Mouse (Mus musculus) embryonic facial prominence, embryonic 13.5 days (tissue): ENCODE measurements at regions not wholly inside any gene's neighbourhood (a gene's known extent, or its start where the extent isn't known, plus 50 kb on each side); places are given as distances from the start of the nearest gene placed in this dataset.

Source experiments
- ATAC-seq: fragments of 200-750 bp; cut with Nextera tagmentation; 2 replicates; pipeline ENCODE4 v1.8.0; 2017; ENCODE audit warnings: low read depth; ENCODE audit not compliant: insufficient number of reproducible peaks, insufficient read depth, low FRiP score, low TSS enrichment
- H3K27ac ChIP-seq: fragments of 300-500 bp; sonication (generic); 2 replicates; pipeline ENCODE4 v1.5.1; 2015; ENCODE audit warnings: moderate library complexity, mild to moderate bottlenecking, inconsistent platforms
- H3K27me3 ChIP-seq: fragments of 300-500 bp; sonication (generic); 2 replicates; pipeline ENCODE4 v1.6.1; 2015; ENCODE audit warnings: mild to moderate bottlenecking, inconsistent platforms
- H3K36me3 ChIP-seq: fragments of 300-500 bp; sonication (generic); 2 replicates; pipeline ENCODE4 v1.6.1; 2015; ENCODE audit warnings: mild to moderate bottlenecking, inconsistent platforms
- H3K4me1 ChIP-seq: fragments of 300-500 bp; sonication (generic); 2 replicates; pipeline ENCODE4 v1.6.1; 2015; ENCODE audit warnings: inconsistent platforms
- H3K4me2 ChIP-seq: fragments of 300-500 bp; sonication (generic); 2 replicates; pipeline ENCODE4 v1.6.1; 2015; ENCODE audit warnings: moderate library complexity, mild to moderate bottlenecking, inconsistent platforms
- H3K4me3 ChIP-seq: fragments of 300-500 bp; sonication (generic); 2 replicates; pipeline ENCODE4 v1.5.1; 2015; ENCODE audit warnings: mild to moderate bottlenecking, inconsistent platforms
- H3K9ac ChIP-seq: fragments of 300-500 bp; sonication (generic); 2 replicates; pipeline ENCODE4 v1.6.1; 2015; ENCODE audit warnings: mild to moderate bottlenecking, inconsistent platforms
- H3K9me3 ChIP-seq: fragments of 300-500 bp; sonication (generic); 2 replicates; pipeline ENCODE4 v1.6.1; 2016; ENCODE audit warnings: inconsistent platforms
- WGBS: fragments of 180-500 bp; shearing (Covaris S2); methylation state at CpG from one replicate; pipeline ENCODE4 v1.1.7; 2015; ENCODE audit warnings: mixed read lengths; 5-methylcytosine and 5-hydroxymethylcytosine counted together

DNA sequence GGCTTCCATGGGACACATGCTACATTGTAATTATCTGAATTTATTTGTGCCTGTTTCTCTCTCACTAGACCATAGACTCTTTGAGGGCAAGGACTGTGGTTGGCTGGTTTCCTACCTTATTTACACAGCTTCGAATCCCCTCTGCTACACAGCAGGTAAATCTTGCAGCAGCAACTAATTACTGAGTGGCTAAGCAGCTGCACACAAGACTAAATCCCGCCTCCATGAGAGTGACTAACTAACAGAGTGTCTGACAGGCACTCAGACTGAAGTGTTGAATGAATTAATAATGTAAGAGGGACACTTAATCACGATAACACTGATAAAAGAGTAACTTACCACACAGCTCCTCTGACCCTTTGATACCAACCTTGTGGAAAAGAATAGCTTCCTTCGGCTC, 111.9 kb upstream of the Lrig1 start:
- Histone ChIP-seq H3K9me3 (no peaks in the 10 kb centered on the region), H3K4me2 (no peak overlapping the region), H3K36me3 (no peaks in the 10 kb centered on the region), H3K27me3 (peaks cover 8% of the 10 kb centered on the region; the same call in 1 of the 2 replicates), H3K9ac (no peak overlapping the region), H3K27ac (no peak overlapping the region), H3K4me3 (no peak overlapping the region), H3K4me1 (peaks cover 20% of the 10 kb centered on the region)
- WGBS = 34% methylated on average over 4 of the region's 4 CpGs
- no peak for ATAC-seq

- H3K9ac ChIP-seq = no peak overlapping the region
- H3K4me1 ChIP-seq = peaks cover 38% of the 10 kb centered on the region
- H3K4me2 ChIP-seq = peak overlapping the region; percentile 14
- no peak overlapping the region for H3K4me3 ChIP-seq
- no peaks in the 10 kb centered on the region for H3K9me3 ChIP-seq
- no peaks in the 10 kb centered on the region for H3K27me3 ChIP-seq
- H3K27ac ChIP-seq = 0 out of 2 replicates have a peak overlapping the region, but pooled peaks have one; percentile 49
- WGBS = 50% methylated on average over 6 of the region's 6 CpGs
- no peak for ATAC-seq
- H3K36me3 ChIP-seq = no peaks in the 10 kb centered on the region
These were observed 107.3 kb upstream of the Lrig1 start for GRCm38 (mm10) chr6:94807216-94807615.

DNA sequence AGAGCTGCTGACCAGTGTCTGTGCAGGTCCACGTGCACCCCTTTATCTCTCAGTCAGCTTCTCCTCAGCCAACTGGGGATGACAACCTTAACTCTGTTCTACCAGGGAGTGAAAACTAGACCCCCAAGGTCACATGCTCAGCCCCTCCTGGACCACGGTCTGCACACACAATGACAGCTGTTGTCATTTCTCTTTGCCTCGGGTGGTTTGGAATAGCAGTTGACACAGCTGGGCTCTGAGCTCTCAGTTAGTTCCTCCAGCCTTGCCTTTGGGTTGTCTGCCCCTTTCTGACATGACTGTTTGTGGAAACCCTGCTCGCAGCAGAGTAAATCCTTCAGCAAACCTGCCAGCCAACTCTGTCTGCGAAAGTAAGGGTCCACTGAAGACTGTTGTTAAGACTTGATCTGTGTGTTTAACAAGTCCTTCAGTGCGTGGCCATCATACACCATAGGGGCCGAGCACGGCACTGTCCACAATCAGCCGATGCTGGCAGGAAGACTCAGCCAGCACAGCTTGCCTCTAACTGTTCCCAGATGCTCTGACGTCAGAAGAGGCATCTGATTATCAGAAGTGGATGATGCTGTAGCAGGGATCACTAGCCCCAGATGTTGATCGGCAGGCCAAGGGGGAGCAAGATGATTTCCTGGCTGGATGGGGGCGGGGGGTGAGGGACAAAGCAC, 106.7 kb upstream of the Lrig1 start:
- no peak overlapping the region for H3K4me3 ChIP-seq
- no peak overlapping the region for H3K9ac ChIP-seq
- H3K27ac ChIP-seq = peak overlapping the region; percentile 49
- H3K36me3 ChIP-seq = no peaks in the 10 kb centered on the region
- ATAC-seq = 0 out of 2 replicates have a peak, but pooled peaks have one; percentile 34
- 24% methylated on average over 12 of the region's 12 CpGs for WGBS
- H3K4me1 ChIP-seq = peaks cover 38% of the 10 kb centered on the region
- H3K27me3 ChIP-seq = no peaks in the 10 kb centered on the region
- peak overlapping the region; percentile 14 for H3K4me2 ChIP-seq
- no peaks in the 10 kb centered on the region for H3K9me3 ChIP-seq

DNA sequence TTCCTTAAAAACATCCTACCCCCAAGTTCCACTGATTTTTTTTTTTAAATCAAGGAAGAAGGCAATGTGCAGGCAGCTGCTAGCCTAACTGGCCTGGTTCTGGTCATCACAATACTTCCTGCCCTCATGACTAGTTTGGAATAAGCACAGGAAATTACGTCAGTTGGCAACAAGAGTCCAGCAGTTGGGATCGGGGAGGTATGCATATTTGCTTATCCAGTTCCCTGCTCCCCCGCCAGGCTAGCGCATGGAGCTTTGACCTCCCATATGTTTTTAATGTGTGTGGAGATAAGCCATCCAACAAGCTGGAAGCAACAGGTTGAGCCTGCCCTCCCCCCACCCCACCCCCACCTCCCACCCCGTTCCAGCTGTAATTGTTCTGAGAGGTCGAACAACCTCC, 105.7 kb upstream of the Lrig1 start:
- no peaks in the 10 kb centered on the region for H3K36me3 ChIP-seq
- 34% methylated on average over 6 of the region's 6 CpGs for WGBS
- H3K9ac ChIP-seq = no peak overlapping the region
- H3K9me3 ChIP-seq = no peaks in the 10 kb centered on the region
- ATAC-seq = no peak
- no peak overlapping the region for H3K27ac ChIP-seq
- H3K27me3 ChIP-seq = no peaks in the 10 kb centered on the region
- peaks cover 46% of the 10 kb centered on the region for H3K4me1 ChIP-seq
- H3K4me3 ChIP-seq = no peak overlapping the region
- no peak overlapping the region for H3K4me2 ChIP-seq

DNA sequence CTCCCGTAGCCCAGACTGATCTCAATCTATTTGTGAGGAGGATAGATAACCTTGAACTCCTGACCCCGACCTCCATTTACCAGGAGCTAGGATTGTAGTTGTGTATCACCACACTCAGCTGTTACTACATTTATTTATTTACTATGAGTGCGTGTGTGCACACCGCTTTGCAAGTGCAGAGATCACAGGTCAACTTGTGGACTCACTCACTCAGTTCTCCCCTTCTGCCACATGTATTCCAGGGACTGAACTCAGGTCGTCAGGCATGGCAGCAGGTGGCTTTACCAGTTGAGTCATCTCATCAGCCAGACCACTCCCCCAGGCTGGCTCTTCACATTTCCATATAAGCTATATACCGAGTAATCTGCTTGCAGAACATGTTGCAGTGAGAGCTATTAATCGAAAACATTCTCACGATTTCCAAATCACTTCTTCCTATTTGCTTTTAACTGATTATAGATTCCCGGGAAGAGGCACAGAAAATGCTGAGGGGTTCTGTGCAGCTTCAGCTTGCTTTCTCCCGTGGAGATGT, 104.4 kb upstream of the Lrig1 start:
- no peaks in the 10 kb centered on the region for H3K9me3 ChIP-seq
- H3K27ac ChIP-seq = no peak overlapping the region
- H3K4me1 ChIP-seq = peaks cover 46% of the 10 kb centered on the region
- no peaks in the 10 kb centered on the region for H3K36me3 ChIP-seq
- no peak overlapping the region for H3K4me3 ChIP-seq
- no peak for ATAC-seq
- WGBS = 66% methylated on average over 10 of the region's 10 CpGs
- H3K27me3 ChIP-seq = no peaks in the 10 kb centered on the region
- no peak overlapping the region for H3K4me2 ChIP-seq
- no peak overlapping the region for H3K9ac ChIP-seq

DNA sequence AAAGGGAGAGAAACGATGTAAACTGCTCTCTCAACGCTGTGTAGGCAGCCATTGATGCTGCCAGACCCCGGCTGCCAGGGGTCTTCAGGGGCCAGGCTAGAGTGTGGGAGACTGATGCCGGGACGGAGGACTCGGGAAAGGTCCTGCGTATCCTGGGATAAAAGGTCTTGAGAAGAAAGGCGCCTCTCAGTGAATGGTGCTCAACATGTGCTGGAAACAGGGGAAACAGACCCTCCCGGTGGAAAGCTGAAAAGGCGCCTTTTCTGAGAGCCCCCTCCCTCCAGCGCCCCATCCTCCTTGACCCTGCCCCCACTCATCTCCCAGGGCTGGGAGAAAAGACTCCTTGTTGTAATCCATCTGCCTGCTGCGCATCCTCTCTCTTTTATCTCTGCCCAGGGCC, 101.1 kb upstream of the Lrig1 start:
- 16% methylated on average over 12 of the region's 12 CpGs for WGBS
- no peaks in the 10 kb centered on the region for H3K9me3 ChIP-seq
- no peaks in the 10 kb centered on the region for H3K27me3 ChIP-seq
- H3K4me3 ChIP-seq = peak overlapping the region; percentile 14; the same call in 1 of the 2 replicates
- peak overlapping the region; percentile 44 for H3K4me2 ChIP-seq
- H3K27ac ChIP-seq = no peak overlapping the region
- H3K4me1 ChIP-seq = peaks cover 25% of the 10 kb centered on the region
- peak overlapping the region; percentile 36; the same call in 1 of the 2 replicates for H3K9ac ChIP-seq
- no peaks in the 10 kb centered on the region for H3K36me3 ChIP-seq
- no peak for ATAC-seq

DNA sequence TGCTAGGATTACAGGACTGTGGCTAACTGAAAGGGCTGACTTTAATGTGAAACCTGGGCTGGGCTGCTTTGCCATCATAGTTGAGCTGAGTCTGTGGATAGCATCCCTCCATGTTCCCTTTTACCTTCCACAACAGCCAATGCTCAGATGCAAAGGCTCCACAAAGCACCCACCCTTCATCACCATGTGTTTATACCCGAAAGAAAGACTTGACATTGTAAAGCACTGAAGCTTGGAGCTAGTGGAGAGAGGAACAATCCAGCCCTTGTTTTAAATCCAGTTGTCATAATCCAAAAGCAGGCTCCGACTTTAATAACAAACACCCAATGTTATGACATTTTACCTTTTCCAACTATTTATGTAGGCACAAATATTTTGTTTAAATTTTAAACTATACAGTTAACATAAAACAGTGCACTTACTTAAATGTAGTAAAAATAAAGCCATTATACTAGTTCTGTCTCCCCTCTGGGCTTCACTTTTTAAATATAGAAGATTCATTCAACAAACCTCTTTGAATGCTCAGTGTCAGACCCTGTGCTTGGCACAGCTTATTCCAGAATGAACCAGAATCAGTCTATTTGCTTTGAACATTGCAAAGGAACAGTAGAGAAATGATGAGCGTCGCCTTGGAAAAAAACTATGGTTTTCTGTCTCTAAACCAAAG, 98.7 kb upstream of the Lrig1 start:
- no peaks in the 10 kb centered on the region for H3K27me3 ChIP-seq
- 81% methylated on average over 4 of the region's 4 CpGs for WGBS
- H3K4me3 ChIP-seq = no peak overlapping the region
- no peak overlapping the region for H3K9ac ChIP-seq
- H3K27ac ChIP-seq = no peak overlapping the region
- peaks cover 7% of the 10 kb centered on the region for H3K4me1 ChIP-seq
- no peaks in the 10 kb centered on the region for H3K36me3 ChIP-seq
- no peak for ATAC-seq
- H3K4me2 ChIP-seq = no peak overlapping the region
- no peaks in the 10 kb centered on the region for H3K9me3 ChIP-seq

DNA sequence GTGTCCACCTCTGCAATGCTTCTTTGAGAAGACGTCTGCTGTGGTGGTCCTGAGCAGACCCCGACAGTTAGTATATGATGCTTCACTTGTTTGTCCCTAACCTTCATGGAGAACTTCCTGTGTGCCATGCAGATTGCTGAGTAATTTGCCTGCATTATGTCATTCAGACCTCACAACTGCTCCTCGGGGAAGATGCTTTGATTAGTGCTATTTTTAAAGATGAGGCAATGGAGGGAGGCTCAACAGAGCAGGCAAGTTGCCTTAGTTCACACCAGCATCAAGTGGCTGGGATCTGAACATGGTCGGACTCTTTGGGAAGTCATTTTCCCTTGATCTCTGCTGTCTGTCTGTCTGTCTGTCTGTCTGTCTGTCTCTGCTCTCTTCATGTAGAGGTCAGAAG, 95.5 kb upstream of the Lrig1 start:
- H3K36me3 ChIP-seq = no peaks in the 10 kb centered on the region
- no peak overlapping the region for H3K9ac ChIP-seq
- H3K9me3 ChIP-seq = no peaks in the 10 kb centered on the region
- no peak overlapping the region for H3K27ac ChIP-seq
- 62% methylated on average over 4 of the region's 4 CpGs for WGBS
- no peak overlapping the region for H3K4me2 ChIP-seq
- H3K27me3 ChIP-seq = no peaks in the 10 kb centered on the region
- no peak overlapping the region for H3K4me3 ChIP-seq
- H3K4me1 ChIP-seq = no peaks in the 10 kb centered on the region
- no peak for ATAC-seq

DNA sequence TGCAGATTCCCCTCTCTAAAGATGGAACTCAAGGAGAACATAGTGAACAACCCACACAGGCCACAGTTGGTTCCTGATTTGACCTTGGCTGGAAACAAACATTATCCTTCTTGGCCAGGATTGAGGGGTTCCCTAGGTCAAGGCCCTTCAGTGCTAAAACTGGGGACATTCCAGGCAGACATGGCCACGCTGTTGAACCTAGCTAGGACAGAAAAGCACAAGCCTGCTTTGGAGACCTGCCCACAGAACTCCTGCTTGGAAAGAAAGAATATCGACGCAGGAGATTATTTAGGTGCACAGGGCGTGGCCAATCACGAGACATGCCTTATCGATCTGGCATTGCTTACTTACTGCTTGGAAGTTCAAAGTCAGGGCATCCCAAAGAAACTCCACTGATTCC, 93.6 kb upstream of the Lrig1 start:
- H3K4me2 ChIP-seq = no peak overlapping the region
- no peaks in the 10 kb centered on the region for H3K9me3 ChIP-seq
- H3K27me3 ChIP-seq = no peaks in the 10 kb centered on the region
- no peak for ATAC-seq
- no peak overlapping the region for H3K27ac ChIP-seq
- no peak overlapping the region for H3K4me3 ChIP-seq
- no peaks in the 10 kb centered on the region for H3K36me3 ChIP-seq
- WGBS = 92% methylated on average over 6 of the region's 6 CpGs
- H3K9ac ChIP-seq = no peak overlapping the region
- H3K4me1 ChIP-seq = peaks cover 12% of the 10 kb centered on the region

DNA sequence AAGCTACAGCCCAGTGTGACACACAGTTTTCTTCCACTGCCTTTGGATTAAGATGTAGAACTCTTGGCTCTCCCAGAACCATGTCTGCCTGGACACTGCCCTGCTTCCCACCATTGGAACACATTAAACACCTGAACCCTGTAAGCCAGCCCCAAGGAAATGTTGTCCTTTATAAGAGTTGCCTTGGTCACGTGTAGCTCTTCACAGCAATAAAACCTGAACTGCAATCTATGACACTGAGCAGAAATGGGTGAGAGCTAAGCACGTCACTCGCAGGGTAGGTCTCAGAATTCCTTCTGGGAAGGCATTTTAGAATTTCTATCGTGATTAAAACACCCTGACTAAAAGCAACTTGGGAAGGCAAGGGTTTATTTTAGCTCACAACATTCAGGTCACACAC, 92.4 kb upstream of the Lrig1 start:
- 85% methylated on average over 4 of the region's 4 CpGs for WGBS
- H3K4me3 ChIP-seq = no peak overlapping the region
- peaks cover 12% of the 10 kb centered on the region for H3K4me1 ChIP-seq
- no peak overlapping the region for H3K9ac ChIP-seq
- H3K27me3 ChIP-seq = no peaks in the 10 kb centered on the region
- H3K9me3 ChIP-seq = no peaks in the 10 kb centered on the region
- H3K36me3 ChIP-seq = no peaks in the 10 kb centered on the region
- ATAC-seq = no peak
- no peak overlapping the region for H3K4me2 ChIP-seq
- H3K27ac ChIP-seq = no peak overlapping the region

DNA sequence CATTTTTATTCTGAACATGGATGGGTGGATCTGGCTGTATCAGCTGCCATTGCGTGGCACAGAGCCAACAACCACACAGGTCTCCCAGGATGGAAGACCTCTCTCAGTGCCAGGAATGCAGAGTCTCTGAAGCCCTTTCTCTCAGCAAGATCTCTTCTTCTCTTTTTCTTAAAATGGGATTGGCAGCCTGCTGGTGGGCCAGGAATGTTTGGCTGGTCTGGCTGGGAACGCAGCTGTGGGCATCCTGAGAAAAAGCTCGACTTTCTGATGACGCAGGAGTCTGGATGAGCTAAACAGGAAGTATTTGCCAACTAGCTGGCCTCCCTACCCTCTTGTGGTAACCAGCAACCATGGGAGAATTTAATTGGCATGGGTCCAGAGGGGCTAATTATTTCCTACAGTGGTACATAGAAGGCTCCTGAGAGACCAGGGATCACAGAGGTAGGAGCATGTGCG, 89.4 kb upstream of the Lrig1 start:
- Histone ChIP-seq H3K27ac (0 out of 2 replicates have a peak overlapping the region, but pooled peaks have one; percentile 4), H3K4me1 (peaks cover 12% of the 10 kb centered on the region), H3K4me2 (no peak overlapping the region), H3K9ac (no peak overlapping the region), H3K9me3 (no peaks in the 10 kb centered on the region), H3K36me3 (no peaks in the 10 kb centered on the region), H3K4me3 (no peak overlapping the region), H3K27me3 (no peaks in the 10 kb centered on the region)
- 48% methylated on average over 5 of the region's 5 CpGs for WGBS
- ATAC-seq = 0 out of 2 replicates have a peak, but pooled peaks have one; percentile 37

GRCm38 (mm10) chr6:94783471-94783870, 83.5 kb upstream of the Lrig1 start:
- Histone ChIP-seq H3K4me1 (0 out of 2 replicates have a peak, but pooled peaks cover 4% of the 10 kb centered on the region), H3K36me3 (no peaks in the 10 kb centered on the region), H3K9ac (no peak overlapping the region), H3K4me3 (no peak overlapping the region), H3K4me2 (no peak overlapping the region), H3K27ac (no peak overlapping the region), H3K27me3 (no peaks in the 10 kb centered on the region), H3K9me3 (no peaks in the 10 kb centered on the region)
- ATAC-seq = no peak
- 77% methylated on average over 1 of the region's 1 CpGs for WGBS
